Mouse (Mus musculus) megakaryocyte, adult 5-6 weeks (primary cell): ENCODE measurements around the gene Tnik. TPM values are rescaled to one million over a fixed set of nuclear protein-coding genes. Genes with fewer than 3 reads are reported as not detected.

ENCODE experiments used
- ATAC-seq: 2 replicates; pipeline ENCODE4 v1.8.0; 2016; ENCODE audit warnings: mild to moderate bottlenecking, inconsistent platforms; ENCODE audit not compliant: poor library complexity, severe bottlenecking
- total RNA-seq, 2 experiments: library from RNA; stranded (forward) in 1 of 2; stranded (reverse) in 1 of 2; fragments of 153-499, 151-499 nt in 1 of 2; fragments of 221-1000, 200-1000 nt in 1 of 2; gene quantifications; 2 replicates each; pipeline versions ENCODE4 v1.2.3 to v1.2.4; 2015 to 2017

Tnik gene
- total RNA-seq, 2 experiments from 2014 or later = 2.7 to 6.4 TPM

DNA sequence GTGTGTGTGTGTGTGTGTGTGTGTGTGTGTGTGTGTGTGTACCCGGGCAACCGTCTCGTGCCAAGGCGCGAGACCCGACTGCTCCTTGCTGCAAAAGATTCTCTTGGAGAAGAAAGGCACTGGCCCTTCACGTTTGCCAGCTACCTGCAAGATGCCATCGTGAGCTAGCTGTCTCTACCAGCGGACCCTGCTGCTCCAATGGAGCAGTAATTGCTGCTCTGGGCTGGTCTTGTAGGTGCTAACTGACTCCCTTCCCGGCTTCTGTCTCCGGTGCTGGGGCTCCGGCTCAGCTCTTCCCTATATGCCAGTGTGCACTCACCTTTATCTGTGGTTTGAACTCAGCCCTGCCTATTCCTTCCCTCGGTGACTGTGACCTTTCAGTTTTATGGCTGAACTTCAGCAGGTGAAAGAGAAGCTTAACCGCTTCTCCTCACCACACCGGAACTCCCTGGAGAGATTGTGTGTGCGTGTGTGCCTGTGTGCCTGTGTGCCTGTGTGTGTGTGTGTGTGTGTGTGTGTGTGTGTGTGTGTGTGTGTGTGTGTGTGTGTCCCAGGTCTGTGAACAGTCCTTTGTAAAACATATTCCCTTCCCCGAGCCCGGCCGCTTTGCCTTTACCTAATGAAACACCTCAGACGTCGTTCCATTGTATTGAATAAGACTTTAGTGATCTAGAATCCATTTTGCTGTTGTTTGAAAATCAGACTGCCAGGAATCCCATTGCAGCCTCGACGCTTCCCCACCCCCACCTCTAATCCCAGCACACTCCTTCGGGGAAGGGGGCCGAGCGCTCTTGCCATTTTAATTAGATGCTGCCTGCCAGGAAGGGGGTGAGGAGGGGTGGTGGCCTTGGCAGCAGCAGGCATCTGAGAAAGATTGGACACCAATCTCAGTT lies 1.2 kb downstream of the Tnik start:
- peak; percentile 19 for ATAC-seq

DNA sequence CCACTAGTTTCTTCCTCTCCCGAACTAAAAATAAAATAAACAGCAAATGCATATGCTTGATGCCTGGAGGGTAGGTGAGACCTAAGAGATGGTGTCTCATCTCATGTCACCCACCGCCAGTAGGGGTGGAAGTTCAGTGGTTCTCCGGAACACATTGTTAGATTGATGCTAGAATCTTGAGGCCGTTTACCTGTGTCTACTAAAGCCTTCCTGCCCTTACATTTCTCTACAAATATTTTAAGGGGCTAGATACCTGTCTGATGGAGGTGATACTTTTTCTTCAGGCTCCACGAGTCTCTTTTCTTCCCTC lies 1.8 kb downstream of the Tnik start:
- ATAC-seq = no peak

DNA sequence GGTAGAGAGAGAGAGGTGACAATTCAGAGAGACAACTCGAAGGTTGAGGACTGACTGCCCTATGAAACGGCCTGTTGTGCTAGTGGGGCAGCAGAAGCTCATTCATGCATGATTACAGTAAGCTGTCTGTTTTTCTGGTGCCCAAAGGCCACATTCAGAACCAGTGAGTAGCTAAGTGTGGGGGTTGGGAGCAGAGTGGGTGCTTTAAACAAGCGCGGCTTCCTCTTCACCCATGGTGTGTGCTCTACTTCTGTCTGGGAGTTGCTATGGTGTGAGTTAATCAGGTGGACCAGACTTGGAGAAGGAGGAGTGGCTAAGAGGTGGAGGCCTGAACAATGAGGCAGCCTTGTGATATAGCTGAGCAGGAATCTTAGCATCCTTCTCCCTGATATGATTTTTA lies 2.2 kb downstream of the Tnik start:
- ATAC-seq = no peak

DNA sequence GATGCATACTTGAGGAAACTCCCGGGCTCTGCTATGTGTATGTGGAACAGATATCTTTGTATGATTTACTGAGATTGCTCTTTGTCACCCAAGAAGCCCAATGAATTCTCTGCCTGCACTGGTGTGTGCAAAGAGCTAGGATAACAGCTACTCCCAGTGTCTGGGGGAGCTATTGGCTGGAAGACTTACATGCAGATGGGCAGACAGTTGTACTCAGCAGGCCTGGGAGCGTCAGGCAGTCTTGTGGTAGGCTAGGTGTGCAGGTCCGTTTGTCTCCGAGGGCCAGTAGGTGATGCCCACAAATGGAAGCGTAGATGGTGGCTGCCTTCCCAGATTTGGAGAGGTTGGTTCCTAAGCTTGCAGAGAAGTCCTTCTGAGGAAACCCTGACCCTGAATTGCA lies 2.6 kb downstream of the Tnik start:
- ATAC-seq = no peak

DNA sequence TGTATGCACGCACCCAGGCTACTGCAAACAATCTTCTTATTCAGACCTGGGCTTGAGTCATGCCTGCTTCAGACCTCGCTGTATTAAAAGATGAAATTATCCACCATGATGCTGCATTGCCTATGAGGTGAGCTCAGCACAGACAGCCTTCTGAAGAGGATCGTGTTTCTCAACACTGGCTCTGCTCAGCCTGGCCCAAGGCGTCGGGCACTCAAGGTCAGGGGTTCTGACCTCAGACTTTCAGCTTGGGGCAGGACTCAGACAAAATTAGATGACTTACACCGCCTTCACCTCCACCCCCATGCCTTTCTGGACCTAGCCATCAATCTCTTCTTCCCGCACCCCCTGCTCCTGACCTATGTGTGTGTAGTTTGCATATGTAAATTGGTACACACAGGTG lies 4.2 kb downstream of the Tnik start:
- ATAC-seq = no peak

DNA sequence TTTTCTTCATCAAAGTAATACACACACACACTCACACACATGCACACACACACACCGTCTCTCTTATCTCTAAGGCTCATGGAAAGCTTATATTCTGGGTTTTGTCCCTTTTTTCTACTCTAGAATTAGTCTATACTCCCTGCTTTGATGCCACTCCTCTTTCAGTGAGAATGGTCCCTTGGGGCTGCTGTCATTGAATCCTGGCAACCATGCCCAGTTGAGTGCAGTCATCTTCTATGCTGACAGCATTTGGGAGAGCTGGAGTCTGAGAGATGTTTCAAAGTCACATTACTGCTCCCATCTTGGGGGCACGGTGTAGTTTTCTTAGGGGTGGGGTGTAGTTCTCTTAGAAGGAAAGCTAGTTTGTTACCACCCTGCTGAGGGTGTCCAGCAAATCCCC lies 6.7 kb downstream of the Tnik start:
- ATAC-seq = no peak

DNA sequence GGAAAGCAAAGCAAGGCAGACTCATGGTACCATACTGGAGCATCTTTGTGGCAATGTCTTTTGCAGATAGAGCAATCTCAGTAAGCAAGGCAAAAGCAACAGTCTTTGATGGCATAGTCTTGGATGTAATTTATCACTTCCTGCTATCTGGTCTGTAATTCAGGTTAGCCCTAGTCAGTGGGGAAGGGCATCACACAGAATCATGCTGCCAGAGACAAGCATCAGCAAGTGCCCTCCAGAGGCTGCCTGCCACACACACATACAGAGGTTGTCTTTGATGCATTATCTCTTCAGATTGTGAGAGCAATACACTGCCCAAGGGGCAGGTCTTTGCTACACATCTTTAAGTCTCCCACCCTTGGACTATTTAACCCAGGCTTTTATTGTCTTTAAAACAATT lies 8.9 kb downstream of the Tnik start:
- no peak for ATAC-seq

DNA sequence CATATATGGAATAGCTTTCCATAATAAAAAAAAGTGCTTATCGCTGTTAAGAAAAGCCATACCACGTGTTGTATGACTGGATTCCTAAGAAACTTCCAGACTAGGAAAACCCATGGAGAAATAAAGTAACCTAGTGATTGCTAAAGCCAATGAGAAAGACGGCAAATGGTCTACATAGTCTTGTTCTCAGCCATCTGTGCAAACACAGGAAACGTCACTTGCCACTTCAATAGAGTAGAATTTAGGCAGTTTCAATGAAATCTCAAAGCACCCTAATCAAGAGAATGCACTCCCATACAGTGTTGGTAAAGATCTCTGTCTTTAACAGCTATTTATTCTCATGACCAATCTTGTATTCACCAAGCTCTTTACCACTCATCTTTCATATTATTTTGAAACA lies 11.7 kb downstream of the Tnik start:
- no peak for ATAC-seq

DNA sequence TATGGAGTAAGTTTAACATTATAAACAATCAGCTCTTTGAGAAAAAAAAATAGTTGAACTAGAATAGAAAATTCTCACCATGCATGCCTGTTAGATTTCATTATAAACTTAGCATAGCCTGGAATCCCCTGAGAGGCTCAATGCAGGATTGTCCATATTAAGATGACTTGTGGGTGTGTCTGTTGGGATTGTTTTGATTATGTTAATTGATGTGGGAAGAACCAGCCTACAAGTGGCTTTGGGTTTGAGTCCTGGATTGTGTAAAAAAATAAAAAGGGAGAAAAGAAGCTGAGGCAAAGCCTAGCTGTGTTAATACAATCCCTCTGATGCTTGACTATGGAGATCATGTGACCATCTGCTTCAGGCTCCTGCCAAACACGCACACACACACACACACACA lies 26.7 kb downstream of the Tnik start:
- no peak for ATAC-seq

DNA sequence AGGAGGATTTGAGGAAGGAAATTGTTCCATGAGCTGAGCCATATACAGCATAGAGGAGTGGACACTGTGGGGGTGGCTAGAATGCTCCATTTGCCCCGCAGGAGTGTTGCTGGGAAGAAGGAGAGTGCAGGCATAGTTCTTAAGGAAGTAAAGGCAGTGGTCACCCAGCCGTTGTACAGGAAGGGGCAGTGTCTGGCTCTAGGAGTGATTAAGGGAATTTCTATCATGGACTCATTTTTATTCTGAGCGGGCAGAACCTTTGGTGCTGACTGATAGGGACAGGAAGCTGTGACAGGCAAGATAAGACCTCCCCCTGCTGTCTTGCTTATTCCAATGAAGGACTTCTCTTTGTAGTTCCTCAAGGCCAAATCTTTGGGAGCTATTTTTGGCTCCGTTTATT lies 38.4 kb downstream of the Tnik start:
- ATAC-seq = 0 out of 2 replicates have a peak, but pooled peaks have one; percentile 21

- ATAC-seq = no peak
Observed at GRCm38 (mm10) chr3:28303915-28304314, 40.9 kb downstream of the Tnik start.

- ATAC-seq = no peak
Observed at GRCm38 (mm10) chr3:28306852-28307251, 43.8 kb downstream of the Tnik start.

DNA sequence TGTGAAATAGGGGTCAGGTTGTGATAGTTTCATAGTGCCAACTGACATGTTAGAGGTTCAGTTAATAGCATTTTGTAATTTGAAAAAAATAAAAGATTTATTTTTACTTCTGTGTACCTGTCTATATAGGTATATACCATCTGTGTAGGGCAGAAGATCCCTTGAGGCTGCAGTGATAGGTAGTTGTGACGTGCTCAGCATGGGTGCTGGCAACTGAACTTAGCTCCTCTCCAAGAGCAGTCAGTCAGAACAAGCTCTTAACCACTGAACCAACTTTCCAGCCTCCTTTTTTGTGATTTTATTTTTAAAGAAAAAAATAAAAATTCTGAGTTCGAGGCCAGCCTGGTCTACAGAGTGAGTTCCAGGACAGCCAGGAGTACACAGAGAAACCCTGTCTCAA lies 51.4 kb downstream of the Tnik start:
- ATAC-seq = no peak

DNA sequence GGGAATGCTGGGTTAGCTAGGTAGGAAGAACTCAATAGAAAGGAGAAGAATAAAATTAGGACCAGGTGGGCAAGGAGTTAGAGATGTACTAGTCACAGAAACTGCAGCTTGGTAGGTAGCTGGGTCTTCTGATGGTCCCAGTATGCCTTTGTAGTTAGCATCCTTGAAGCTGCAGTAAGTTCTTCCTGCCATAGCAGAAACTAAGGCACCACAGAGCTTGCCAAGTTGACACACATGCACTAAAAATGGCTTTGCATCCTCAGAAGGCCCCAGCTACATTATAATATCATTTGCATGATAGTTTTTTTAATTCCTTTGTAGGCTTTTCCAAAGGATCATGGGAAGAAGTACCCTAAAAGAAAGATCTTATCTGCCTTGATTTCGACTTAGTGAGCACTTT lies 54.3 kb downstream of the Tnik start:
- no peak for ATAC-seq

DNA sequence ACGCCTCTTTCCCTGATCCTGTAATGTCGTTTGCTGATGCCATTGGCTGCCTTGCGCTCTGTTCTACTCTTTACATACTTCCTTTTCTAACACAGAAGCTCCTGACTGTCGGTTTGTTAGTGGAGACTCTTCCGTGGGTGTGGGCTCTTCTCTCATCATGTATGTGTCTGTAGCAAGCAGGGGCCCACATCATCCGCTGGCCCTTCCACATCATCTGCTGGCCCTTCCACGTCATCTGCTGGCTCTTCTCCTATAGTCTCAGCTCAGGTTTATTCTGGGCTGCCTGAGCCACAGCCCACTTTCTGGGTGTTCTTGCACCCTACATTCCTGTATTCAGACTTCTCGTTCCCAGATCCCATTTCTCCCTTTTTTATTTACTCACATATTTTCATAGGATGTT lies 58.6 kb downstream of the Tnik start:
- ATAC-seq = no peak

DNA sequence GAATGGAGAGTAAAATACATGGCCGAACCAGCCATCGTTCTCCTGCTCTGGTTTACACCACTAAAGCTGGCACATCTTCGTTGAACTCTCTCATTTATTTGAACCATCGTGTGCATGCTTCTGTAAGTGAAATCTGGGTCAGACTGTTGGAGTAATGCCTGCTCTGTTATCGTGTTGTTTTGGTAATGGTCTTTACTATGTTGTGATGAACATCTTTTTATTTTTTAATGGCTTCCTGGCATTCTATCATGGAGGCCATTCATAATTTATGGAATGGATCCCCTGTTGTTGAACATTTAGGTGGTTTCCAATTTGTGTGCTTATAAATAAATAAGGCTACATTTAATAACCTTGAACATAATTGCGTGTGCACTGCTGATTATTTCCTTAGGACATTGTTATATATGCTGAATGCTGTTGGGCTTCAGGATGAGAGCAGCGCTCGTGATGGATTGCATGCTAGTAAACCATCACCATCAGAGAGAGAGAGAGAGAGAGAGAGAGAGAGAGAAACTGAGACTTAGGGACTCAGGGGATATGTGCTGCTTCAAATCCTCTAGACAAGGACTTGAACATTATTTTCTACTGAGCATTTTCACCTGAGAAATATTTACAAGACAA lies 62.7 kb downstream of the Tnik start:
- no peak for ATAC-seq

DNA sequence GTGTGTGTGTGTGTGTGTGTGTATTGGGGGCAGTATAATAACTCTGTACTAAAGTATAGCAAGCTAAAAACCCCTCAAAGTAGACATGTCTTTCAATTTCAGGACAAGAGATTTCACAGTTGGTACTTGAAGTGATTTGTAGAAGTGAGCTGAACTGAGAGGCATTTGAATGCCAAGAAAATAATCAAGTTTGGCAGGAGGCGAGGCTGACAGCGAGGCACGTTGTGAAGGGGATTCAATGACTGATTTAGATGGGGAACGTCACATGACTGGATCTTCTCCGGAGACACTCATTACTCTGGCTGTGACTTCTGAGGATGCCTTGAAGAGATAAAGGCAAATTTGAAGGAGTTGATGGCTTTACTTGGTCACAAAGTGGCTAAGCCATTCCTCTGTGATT lies 69.3 kb downstream of the Tnik start:
- ATAC-seq = no peak

DNA sequence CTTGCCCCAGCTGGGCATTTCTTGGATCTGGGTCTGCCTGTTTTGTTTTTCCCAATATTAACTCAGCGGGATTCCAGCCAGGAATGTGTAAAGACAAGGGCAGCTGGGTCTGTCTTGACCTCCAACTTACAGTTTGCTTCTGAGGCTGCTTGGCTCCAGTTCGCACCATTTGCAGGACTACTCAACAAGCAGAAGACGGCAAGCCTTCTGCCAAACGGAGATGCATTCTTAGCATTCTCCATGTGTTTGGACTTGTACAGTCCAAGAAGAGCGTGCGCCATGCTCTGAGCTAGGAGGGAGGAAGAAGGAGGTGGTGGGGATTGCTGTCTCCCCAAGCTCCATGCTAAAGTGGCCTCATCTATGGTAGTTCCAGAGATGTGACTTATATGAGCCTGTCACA lies 70.9 kb downstream of the Tnik start:
- ATAC-seq = no peak

DNA sequence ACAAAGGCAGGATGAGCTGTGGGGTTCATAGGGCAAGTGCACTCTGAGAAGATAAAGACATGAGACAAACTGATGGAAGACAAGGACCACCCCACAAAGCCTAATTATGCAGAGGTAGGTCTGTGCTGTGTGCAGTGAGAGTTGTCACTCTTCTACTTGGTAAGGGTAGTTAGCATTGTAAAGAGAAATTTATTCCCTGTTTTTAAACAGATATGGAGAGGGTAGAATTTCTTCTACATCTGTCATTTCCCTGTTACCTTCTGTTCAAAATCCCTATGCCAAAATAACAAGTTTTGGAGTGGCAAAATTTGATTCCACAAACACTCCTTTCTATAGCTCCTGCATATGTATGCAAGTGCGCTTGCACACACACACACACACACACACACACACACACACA lies 71.5 kb downstream of the Tnik start:
- no peak for ATAC-seq

GRCm38 (mm10) chr3:28340071-28340470 lies 77.1 kb downstream of the Tnik start:
- no peak for ATAC-seq

GRCm38 (mm10) chr3:28343204-28343603 lies 80.2 kb downstream of the Tnik start:
- ATAC-seq = no peak

GRCm38 (mm10) chr3:28343661-28344060 lies 80.6 kb downstream of the Tnik start:
- ATAC-seq = no peak

- ATAC-seq = no peak
Observed at GRCm38 (mm10) chr3:28345446-28345845, 82.4 kb downstream of the Tnik start.
